Mouse (Mus musculus): ENCODE measurements around the gene Gm8267.

DNA sequence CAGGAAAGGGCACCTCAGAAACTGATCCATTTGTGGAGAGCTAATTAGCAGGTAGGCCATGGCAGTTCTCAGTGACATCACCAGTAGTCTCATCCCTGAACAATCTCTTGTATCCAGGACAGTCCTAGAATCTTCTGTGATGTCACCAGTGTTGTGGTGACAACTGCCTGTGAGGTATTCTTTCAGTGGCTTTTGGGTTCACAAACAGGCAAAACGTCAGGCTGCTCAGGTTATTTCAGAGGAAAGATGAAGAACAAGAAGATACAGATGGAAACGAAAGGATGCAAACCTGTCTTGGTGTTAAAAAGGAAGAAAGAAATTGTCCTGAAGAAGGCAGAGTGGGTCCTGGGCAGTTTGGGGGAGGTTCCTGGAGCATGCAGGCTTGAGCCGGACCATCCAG lies at the start of gene Gm8267:
- no peak for TF ChIP-seq CTCF (IDR thresholded peaks at IDR 0.05; ENCODE audit: borderline replicate concordance, insufficient read depth, low read depth, low read length)
- no peak for TF ChIP-seq POLR2A (IDR thresholded peaks at IDR 0.05; ENCODE audit: borderline replicate concordance, insufficient read depth, low read length)

Data from cerebellum, adult 2 months (tissue).